Mouse (Mus musculus): ENCODE measurements at regions not wholly inside any gene's neighbourhood (a gene's known extent, or its start where the extent isn't known, plus 50 kb on each side); places are given as distances from the start of the nearest gene placed in this dataset.

DNA sequence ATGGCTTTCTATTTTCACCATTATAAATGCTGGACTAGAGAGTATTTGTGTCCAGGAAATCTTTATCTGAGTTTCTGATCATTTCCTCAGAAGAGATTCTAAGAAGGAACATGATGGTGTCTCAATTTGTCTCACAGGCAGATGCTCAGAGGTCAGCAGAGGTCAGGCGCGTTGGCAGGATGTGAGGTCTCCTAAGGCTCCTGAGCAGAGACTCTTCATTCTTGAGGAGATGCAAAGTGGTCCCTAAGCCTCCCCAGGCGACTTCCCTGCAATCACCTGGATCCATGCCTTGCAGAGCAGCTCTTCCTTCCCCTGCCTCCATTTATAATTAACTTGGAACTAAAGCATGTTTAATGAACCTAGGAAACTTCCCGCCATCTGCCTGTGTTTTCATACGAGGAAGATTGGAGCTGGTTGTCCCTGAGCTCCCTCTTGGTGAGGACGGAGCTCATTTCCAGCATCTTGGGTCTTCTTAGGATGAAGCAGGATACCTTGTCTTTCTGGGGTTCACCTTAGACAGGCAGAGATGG, 71.8 kb downstream of the Arf2 start:
- no peak for ATAC-seq (ENCODE audit: extremely low read depth, insufficient number of reproducible peaks, low FRiP score, poor library complexity, severe bottlenecking)

DNA sequence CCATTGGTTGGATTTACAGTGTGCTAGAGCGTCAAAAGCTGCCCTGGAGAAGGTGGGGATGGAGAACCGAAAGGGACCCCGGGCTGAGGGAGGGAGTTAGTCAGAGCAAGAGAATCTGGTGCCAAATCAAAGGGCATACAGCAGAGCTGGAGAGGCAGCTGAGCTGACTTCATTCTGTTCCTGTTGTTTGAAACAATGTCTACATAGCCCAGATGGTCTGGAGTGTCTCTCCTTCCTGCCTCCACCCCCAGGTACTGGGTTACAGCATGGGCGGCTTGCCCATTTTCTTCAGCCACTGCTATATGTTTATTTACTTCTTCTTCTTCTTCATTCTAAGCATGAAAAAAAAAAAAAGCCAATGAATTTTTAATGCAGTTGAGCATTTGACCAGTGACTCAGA, 78.7 kb downstream of the Arf2 start:
- no peak for ATAC-seq (ENCODE audit: extremely low read depth, insufficient number of reproducible peaks, low FRiP score, poor library complexity, severe bottlenecking)

DNA sequence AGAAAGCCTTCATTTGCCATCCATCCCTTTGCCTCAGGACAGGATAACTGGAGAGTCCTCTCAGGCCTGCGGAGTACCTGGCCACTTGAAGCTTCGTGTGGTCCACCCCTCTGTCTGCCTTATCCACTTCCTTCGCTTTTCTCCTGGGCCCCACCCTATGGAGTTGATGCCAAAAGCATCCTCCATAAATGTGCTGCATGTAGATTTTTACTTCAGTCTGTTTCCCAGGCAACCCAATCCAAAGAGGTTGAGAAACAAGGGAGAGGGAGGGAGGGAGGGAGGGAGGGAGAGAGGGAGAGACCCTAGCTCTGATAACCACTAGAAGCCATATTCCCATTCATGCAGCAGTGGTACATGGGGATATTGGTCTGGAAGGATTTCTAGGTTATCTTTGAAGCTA, 80.7 kb upstream of the Crhr1 start:
- no peak for ATAC-seq (ENCODE audit: extremely low read depth, insufficient number of reproducible peaks, low FRiP score, poor library complexity, severe bottlenecking)

DNA sequence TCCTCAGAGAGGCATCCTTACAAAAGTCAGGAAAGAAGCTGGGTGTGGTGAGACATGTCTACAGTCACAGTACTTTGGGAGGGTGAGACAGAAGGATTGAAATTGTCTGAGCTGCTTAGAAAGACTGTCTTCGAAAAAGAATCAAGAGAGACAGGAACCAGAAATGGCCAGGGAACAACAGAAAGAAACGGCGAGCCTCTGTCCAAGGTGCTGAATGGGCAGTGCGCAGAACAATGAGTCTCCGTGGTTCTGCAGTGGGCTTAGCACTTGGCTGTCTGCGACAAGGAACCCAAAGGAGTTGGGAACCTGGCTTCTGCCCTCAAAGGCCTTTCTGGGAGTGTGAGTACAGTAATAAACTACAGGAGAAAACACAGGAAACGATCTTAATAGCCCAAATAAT, 79.4 kb upstream of the Crhr1 start:
- ATAC-seq (ENCODE audit: extremely low read depth, insufficient number of reproducible peaks, low FRiP score, poor library complexity, severe bottlenecking), result no peak

DNA sequence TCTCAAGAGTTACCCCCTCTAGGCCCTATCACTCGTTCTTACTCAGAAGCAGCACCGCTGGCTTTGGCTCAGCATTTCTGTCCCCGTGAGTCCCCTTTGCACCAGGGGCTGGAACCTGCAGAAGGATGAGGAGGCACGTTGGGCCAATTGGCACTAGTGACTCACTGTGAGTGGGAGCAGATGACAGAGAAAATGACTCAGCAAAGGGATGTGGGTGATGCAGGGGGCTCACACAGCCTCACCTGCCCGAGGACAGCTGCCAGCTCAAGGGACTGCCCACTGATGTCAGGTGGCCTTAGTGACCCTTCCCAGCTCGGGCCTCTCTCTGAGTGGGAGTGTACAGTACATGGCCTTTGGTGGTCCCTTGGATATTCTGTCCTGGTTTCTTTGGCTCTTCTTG, 76.7 kb upstream of the Crhr1 start:
- no peak for ATAC-seq (ENCODE audit: extremely low read depth, insufficient number of reproducible peaks, low FRiP score, poor library complexity, severe bottlenecking)

DNA sequence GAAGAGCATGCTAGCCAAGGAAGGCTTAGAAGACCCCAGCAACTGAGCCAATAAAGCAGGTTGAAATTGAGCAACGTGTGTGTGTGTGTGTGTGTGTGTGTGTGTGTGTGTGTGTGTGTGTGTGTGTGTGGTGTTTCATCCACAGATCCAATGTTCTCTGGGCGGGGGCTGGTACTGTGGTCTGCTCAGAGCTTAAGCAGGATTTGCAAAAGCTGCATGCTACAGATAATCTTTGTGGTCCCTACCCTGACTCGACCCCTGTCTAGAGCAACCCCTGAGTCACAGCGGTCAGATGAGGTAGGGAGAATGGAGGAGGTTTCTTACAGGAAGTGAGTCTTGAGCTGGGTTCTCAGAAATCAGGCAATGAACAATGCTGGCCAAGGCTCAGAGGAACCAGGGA, 75.6 kb upstream of the Crhr1 start:
- no peak for ATAC-seq (ENCODE audit: extremely low read depth, insufficient number of reproducible peaks, low FRiP score, poor library complexity, severe bottlenecking)

DNA sequence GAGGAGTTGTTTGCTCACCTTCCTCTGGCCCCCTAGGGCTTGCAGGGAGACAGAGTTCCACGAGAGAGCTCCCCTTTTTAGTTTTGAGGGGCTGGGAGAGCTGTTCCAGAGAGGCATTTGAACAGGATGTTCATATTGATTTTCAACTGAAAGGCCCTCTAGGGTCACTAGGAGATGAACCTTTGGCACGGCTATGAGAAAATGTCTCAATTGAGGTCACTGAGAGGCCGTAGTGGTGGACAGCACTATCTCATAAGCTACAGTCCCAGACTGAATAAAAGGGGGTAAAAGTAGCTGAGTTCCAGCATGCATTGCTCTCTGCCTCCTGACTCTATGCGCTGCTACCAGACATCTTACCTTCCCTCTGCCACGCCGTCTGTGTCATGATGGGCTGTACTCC, 74.1 kb upstream of the Crhr1 start:
- ATAC-seq (ENCODE audit: extremely low read depth, insufficient number of reproducible peaks, low FRiP score, poor library complexity, severe bottlenecking), result no peak

DNA sequence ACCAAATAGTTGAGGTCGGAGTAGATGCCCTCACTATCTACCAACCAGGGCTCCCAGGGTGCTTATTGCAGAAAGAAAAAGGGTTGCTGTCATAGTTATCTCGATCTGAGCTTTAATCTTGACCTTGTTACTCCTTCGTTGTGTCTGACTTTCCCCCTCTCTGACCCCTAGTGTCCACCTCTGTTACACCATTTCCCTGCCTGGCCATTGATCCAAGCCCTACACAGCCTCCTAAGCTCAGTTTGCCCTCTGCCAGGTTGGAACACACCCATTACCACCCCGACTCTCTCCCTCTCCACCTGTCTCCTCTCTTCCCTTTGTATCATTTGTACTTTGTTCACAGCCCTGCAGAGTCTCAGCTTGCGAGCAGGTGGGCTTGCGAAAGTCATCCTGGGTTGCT, 73.6 kb upstream of the Crhr1 start:
- ATAC-seq (ENCODE audit: extremely low read depth, insufficient number of reproducible peaks, low FRiP score, poor library complexity, severe bottlenecking), result no peak

DNA sequence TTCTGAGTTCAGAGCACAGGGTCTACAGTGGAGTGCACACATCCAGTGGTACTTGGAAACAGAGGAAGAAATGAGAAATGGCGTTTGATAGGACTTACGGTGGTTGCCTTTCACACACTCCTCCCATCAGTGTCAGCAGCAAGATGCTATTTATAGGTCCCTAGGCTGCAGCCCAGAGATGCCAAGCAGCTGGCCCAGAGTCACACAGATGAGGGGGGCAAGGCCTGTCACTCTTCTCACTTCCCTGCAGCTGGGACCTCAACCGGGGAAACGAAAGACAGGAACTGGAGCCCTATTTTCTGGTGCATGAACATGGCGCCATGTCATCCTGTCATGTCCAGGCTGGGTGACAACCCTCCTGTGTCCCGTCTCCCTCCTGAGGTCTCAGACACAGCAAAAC, 71.3 kb upstream of the Crhr1 start:
- no peak for ATAC-seq (ENCODE audit: extremely low read depth, insufficient number of reproducible peaks, low FRiP score, poor library complexity, severe bottlenecking)

DNA sequence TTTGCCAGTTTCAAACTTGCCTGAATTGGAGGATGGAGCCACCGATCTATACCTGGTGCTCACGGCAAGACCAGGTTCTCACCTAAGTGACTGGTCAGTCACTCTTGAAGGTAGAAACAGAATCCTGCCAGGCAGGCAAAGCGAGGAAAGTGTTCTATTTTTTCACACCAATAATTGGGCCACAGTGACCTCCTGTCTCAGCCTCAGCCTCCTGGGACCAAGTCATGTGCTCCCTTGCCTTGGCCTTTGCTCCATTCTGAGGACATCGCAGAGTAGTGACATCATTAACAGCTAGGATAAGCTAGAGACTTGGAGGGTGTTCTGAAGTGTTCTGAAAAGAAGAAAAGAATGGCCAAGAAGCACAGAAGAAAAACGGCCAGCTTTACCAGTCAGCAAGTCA, 67.5 kb upstream of the Crhr1 start:
- ATAC-seq (ENCODE audit: extremely low read depth, insufficient number of reproducible peaks, low FRiP score, poor library complexity, severe bottlenecking), result no peak

DNA sequence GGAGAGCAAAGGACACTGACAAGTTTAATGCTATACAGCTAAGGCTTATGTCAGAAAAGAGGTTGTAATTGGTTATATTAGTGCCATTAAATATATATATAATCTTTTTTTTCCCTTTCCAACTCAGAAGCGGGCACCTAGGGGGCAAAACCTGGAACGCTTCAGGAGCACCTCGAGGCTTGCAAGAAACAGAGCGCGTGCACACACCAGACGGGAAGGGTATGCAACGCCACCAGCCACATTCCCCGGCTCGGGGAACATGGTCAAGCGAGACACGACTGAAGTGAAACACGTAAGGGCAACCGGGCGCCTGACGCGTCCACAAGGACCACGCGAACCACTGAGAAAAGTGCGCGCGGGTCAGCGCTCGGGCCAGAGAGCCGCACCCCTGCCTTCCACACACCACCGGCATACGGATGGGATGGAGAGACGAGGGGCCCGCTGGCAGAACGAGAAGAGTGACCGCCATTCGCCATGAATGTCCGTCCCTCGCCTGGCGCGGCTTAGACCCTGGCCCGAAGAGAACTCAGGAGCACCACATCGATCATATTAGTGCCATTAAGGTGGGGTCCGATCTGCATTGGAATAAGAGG, 60.0 kb upstream of the Crhr1 start:
- 0 out of 2 replicates have a peak, but pooled peaks have one; percentile 26 for ATAC-seq (ENCODE audit: extremely low read depth, insufficient number of reproducible peaks, low FRiP score, poor library complexity, severe bottlenecking)

DNA sequence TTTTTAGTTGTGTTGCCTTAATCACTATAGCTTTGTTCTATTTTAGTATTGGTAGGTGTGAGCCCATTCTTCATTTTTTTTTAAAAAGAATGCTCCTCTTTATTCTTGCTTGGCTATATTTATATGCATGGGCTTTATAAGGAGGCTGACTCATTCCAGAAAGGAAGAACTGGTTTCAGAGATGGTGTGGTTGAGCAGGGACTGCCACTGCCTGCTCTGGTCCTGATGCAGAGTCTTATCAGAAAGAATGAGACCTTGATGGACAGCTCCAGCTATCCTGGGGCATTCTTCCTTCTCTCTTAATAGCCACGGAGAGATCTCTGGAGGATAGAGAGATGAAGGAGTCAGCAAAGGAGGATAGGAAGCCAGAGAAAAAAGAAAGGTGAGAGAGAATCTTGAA, 57.9 kb upstream of the Crhr1 start:
- ATAC-seq (ENCODE audit: extremely low read depth, insufficient number of reproducible peaks, low FRiP score, poor library complexity, severe bottlenecking), result no peak

DNA sequence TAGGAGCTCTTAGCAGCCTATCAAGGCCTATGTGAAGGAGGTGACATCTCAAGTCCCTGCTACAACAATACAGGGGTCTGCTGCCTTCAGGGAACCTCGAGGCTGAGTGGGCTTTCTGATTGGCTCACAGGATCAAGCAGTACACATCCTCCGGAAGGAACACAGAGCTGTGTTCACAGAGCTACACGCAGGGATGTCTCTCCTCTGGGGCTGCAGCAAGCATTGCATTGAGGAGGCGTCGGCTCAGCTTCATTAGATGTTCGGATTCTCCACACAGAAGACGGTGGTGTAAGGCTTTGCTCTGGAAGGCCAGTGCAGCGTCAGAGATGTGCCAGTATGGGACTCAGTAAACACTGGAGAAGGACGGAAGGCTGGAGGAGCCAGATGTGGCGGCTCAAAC, 57.3 kb upstream of the Crhr1 start:
- ATAC-seq (ENCODE audit: extremely low read depth, insufficient number of reproducible peaks, low FRiP score, poor library complexity, severe bottlenecking), result no peak

DNA sequence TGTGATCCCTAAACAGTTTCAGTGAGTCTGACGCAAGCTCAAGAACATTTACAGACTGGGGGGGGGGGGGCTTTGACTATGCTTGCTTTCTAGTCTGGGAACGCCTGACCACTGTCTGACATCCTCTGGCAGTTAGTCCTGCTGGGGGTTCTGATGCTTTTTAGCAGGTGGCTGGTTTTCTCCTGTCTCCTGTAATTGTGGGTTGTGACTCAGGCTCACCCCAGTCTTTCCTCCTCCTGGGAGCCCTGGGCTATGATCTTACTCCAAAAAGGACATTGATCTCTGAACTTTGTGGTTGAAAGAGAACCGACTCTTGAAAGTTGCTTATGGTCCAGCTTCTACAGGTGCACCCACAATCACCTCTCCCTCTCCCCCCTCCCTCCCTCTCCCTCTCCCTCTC, 50.6 kb upstream of the Crhr1 start:
- no peak for ATAC-seq (ENCODE audit: extremely low read depth, insufficient number of reproducible peaks, low FRiP score, poor library complexity, severe bottlenecking)
